Mouse (Mus musculus) lung, postnatal 25 days (tissue): Measurements from ENCODE around the gene Slc6a2.

Source experiments
- DNase-seq: peaks from one replicate; pipeline ENCODE4 v3.0.0; 2022; ENCODE audit warnings: low spot score

Slc6a2 gene

GRCm38 (mm10) chr8:93030664-93031063 lies 70.8 kb downstream of the Slc6a2 start:
- no peak for DNase-seq

- no peak for DNase-seq
These were observed 79.0 kb downstream of the Slc6a2 start for GRCm38 (mm10) chr8:93038831-93039230.

- DNase-seq: no peak
These were observed 80.4 kb downstream of the Slc6a2 start for GRCm38 (mm10) chr8:93040256-93040655.

GRCm38 (mm10) chr8:93040776-93041567 lies 81.1 kb downstream of the Slc6a2 start:
- DNase-seq: no peak

- DNase-seq: peak; percentile 50
These were observed 83.2 kb downstream of the Slc6a2 start for GRCm38 (mm10) chr8:93043083-93043482.

- no peak for DNase-seq
These were observed 88.2 kb downstream of the Slc6a2 start, which contains the start of gene Ces1a for GRCm38 (mm10) chr8:93048092-93048491. Ces1a (minus strand) TSS chr8:93048192.

GRCm38 (mm10) chr8:93048510-93049416 lies 88.9 kb downstream of the Slc6a2 start:
- DNase-seq: peak; percentile 1
